Mouse (Mus musculus) kidney, embryonic 16.5 days (tissue): Measurements from ENCODE around the gene Fbxo42. TPM values are rescaled to one million over a fixed set of nuclear protein-coding genes. Genes with fewer than 3 reads are reported as not detected.

Experiments used
- ATAC-seq: fragments of 200-750 bp; cut with Nextera tagmentation; 2 replicates; pipeline ENCODE4 v1.8.0; 2017; ENCODE audit warnings: moderate TSS enrichment; ENCODE audit not compliant: low FRiP score, low TSS enrichment
- H3K27ac ChIP-seq: fragments of 300-500 bp; sonication (generic); 2 replicates; pipeline ENCODE4 v1.5.1; 2014; ENCODE audit warnings: low read length
- H3K27me3 ChIP-seq: fragments of 300-500 bp; sonication (generic); 2 replicates; pipeline ENCODE4 v1.6.1; 2014; ENCODE audit warnings: low read length, control low read depth, mixed read lengths; ENCODE audit not compliant: insufficient read depth
- H3K36me3 ChIP-seq: fragments of 300-500 bp; sonication (generic); 2 replicates; pipeline ENCODE4 v1.6.1; 2014; ENCODE audit warnings: low read length, control low read depth, mixed read lengths; ENCODE audit not compliant: insufficient read depth
- H3K4me1 ChIP-seq: fragments of 300-500 bp; sonication (generic); 2 replicates; pipeline ENCODE4 v1.6.1; 2014; ENCODE audit warnings: low read length, control low read depth, mixed read lengths; ENCODE audit not compliant: insufficient read depth
- H3K4me2 ChIP-seq: fragments of 300-500 bp; sonication (generic); replicated peaks from 2 replicates; pipeline ENCODE4 v1.6.1; 2014; ENCODE audit warnings: low read depth, low read length
- H3K4me3 ChIP-seq: fragments of 300-500 bp; sonication (generic); 2 replicates; pipeline ENCODE4 v1.5.1; 2014; ENCODE audit warnings: mild to moderate bottlenecking, low read length
- H3K9ac ChIP-seq: fragments of 300-500 bp; sonication (generic); replicated peaks from 2 replicates; pipeline ENCODE4 v1.6.1; 2014; ENCODE audit warnings: low read length
- H3K9me3 ChIP-seq: fragments of 300-500 bp; sonication (generic); 2 replicates; pipeline ENCODE4 v1.6.1; 2016; ENCODE audit warnings: low read length, control low read depth
- WGBS: fragments of 180-500 bp; shearing (Covaris S2); extraction: QIAGEN DNeasy Blood & Tissue Kit; methylation state at CpG from one replicate; pipeline ENCODE4 v1.1.7; 2014; 5-methylcytosine and 5-hydroxymethylcytosine counted together
- polyA plus RNA-seq: library from polyadenylated mRNA; unstranded; fragments of >200 nt; fragmentation: Nextera tagmentation; extraction: Ambion mirVana; gene quantifications from 2 replicates; pipeline ENCODE4 v1.2.1, GENCODE M21; 2015

The Fbxo42 gene
- polyA plus RNA-seq, 1 experiment from 2014 or later = 21.1 TPM

DNA sequence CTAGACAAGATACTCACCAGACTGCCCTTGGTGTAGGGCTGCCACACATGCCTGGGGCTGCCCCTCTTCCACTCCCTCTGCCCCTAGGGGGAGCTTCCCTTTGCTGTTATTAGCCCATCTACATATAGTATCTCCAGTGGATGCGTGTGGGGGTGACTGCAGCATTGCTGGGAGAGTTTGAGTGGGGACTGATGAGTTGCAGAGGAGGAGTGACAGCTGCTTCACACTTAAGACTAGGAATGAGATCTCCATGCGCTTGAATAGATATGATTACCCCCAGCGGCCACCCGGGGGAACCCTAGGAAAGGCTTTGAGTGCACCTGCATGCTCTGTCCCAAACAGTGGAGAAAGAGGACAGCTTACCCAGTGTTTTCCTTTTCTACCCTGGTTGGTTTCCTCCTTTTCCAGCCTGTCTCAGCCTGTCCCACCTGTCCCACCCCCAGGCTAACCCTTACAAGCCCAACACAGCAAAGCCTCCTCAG, 56.9 kb downstream of the Fbxo42 start:
- H3K4me1 ChIP-seq = no peaks in the 10 kb centered on the region
- ATAC-seq = peak; percentile 61; the same call in 1 of the 2 replicates
- H3K27me3 ChIP-seq = no peaks in the 10 kb centered on the region
- no peak overlapping the region for H3K9ac ChIP-seq
- no peak overlapping the region for H3K27ac ChIP-seq
- no peak overlapping the region for H3K4me2 ChIP-seq
- no peak overlapping the region for H3K4me3 ChIP-seq
- 68% methylated on average over 4 of the region's 4 CpGs for WGBS
- no peaks in the 10 kb centered on the region for H3K9me3 ChIP-seq
- peaks cover 21% of the 10 kb centered on the region for H3K36me3 ChIP-seq

DNA sequence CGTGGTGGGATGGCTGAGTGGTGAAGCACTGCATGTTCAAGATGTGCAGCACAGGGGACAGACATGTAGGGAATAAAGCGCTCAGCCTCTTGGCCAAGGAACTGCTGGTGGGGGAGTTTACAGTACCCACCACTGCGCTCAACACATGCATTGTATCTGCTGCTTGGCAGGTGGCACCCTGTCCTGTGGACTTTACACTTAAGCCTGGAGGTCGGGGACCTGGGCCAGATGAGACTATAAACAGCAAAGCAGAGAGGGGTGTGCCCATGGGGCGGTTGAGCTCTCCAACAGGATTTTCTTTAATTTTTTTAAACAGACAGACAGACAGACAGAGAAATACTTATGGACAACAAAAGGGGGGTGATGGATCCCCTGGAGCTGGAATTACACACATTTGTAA, 59.4 kb downstream of the Fbxo42 start:
- Histone ChIP-seq H3K36me3 (peaks cover 9% of the 10 kb centered on the region; the same call in 1 of the 2 replicates), H3K4me3 (no peak overlapping the region), H3K9ac (no peak overlapping the region), H3K4me2 (no peak overlapping the region), H3K9me3 (no peaks in the 10 kb centered on the region), H3K27me3 (no peaks in the 10 kb centered on the region), H3K27ac (no peak overlapping the region), H3K4me1 (0 out of 2 replicates have a peak, but pooled peaks cover 3% of the 10 kb centered on the region)
- ATAC-seq = no peak
- WGBS = 93% methylated on average over 5 of the region's 5 CpGs

GRCm38 (mm10) chr4:141210524-141211219, 63.0 kb downstream of the Fbxo42 start:
- peak overlapping the region; percentile 80 for H3K27ac ChIP-seq
- H3K4me2 ChIP-seq = peak overlapping the region; percentile 44
- peak overlapping the region; percentile 37 for H3K4me3 ChIP-seq
- WGBS = 71% methylated on average over 14 of the region's 14 CpGs
- 0 out of 2 replicates have a peak, but pooled peaks have one; percentile 18 for ATAC-seq
- H3K9ac ChIP-seq = peak overlapping the region; percentile 45
- no peaks in the 10 kb centered on the region for H3K9me3 ChIP-seq
- H3K4me1 ChIP-seq = peaks cover 7% of the 10 kb centered on the region; the same call in 1 of the 2 replicates
- 0 out of 2 replicates have a peak, but pooled peaks cover 3% of the 10 kb centered on the region for H3K36me3 ChIP-seq
- H3K27me3 ChIP-seq = no peaks in the 10 kb centered on the region

DNA sequence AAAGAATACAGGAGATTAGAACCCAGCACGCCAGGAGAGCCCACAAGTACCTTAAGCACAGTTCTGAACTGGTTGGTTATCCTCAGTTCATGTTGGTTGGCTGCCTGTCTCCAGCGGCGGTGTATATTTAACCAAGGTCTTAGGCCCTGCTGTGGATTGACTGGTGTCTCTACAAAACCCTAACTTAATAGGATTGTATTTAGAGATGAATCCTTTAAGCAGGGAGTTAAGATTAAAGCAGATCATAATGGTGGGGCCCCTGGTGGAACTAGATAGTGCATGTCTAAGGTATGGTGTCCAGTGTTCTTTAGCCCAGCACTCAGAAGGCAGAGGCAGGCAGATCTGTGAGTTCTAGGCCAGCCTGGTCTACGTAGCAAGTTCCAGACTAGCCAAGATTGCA, 63.9 kb downstream of the Fbxo42 start:
- H3K4me1 ChIP-seq = peaks cover 7% of the 10 kb centered on the region; the same call in 1 of the 2 replicates
- WGBS = 92% methylated on average over 4 of the region's 4 CpGs
- H3K4me2 ChIP-seq = no peak overlapping the region
- 0 out of 2 replicates have a peak, but pooled peaks cover 3% of the 10 kb centered on the region for H3K36me3 ChIP-seq
- no peaks in the 10 kb centered on the region for H3K27me3 ChIP-seq
- H3K27ac ChIP-seq = no peak overlapping the region
- ATAC-seq = no peak
- no peak overlapping the region for H3K4me3 ChIP-seq
- H3K9me3 ChIP-seq = no peaks in the 10 kb centered on the region
- no peak overlapping the region for H3K9ac ChIP-seq

DNA sequence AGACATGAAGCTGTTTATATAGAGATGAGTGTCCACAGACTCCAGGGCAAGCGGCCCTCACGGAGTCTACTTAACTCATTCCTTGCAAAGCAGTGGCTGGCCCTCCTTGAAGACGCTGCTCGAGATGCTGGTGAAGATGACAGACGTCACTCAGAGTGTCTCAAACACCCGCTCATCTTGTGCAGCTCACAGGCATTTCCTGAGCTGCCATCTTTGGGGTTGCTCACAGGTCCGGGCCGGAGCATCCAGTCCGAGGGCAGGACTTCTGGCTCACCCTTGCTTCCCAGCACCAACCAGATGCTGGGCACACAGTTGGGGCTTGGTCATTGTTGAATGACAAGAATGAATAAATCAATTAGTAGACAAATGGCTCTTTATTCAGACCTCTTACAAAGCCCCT, 65.2 kb downstream of the Fbxo42 start:
- Histone ChIP-seq H3K4me3 (no peak overlapping the region), H3K27ac (no peak overlapping the region), H3K4me1 (peaks cover 7% of the 10 kb centered on the region; the same call in 1 of the 2 replicates), H3K36me3 (no peaks in the 10 kb centered on the region), H3K4me2 (no peak overlapping the region), H3K9me3 (no peaks in the 10 kb centered on the region), H3K27me3 (no peaks in the 10 kb centered on the region), H3K9ac (no peak overlapping the region)
- no peak for ATAC-seq
- WGBS = 89% methylated on average over 9 of the region's 9 CpGs

- H3K36me3 ChIP-seq = no peaks in the 10 kb centered on the region
- 44% methylated on average over 2 of the region's 2 CpGs for WGBS
- H3K9me3 ChIP-seq = no peaks in the 10 kb centered on the region
- no peak for ATAC-seq
- peak overlapping the region; percentile 63 for H3K4me2 ChIP-seq
- H3K27me3 ChIP-seq = no peaks in the 10 kb centered on the region
- H3K27ac ChIP-seq = peak overlapping the region; percentile 11; the same call in 1 of the 2 replicates
- peaks cover 7% of the 10 kb centered on the region; the same call in 1 of the 2 replicates for H3K4me1 ChIP-seq
- H3K9ac ChIP-seq = no peak overlapping the region
- peak overlapping the region; percentile 51 for H3K4me3 ChIP-seq
Observed at GRCm38 (mm10) chr4:141213342-141213741, 65.6 kb downstream of the Fbxo42 start.

DNA sequence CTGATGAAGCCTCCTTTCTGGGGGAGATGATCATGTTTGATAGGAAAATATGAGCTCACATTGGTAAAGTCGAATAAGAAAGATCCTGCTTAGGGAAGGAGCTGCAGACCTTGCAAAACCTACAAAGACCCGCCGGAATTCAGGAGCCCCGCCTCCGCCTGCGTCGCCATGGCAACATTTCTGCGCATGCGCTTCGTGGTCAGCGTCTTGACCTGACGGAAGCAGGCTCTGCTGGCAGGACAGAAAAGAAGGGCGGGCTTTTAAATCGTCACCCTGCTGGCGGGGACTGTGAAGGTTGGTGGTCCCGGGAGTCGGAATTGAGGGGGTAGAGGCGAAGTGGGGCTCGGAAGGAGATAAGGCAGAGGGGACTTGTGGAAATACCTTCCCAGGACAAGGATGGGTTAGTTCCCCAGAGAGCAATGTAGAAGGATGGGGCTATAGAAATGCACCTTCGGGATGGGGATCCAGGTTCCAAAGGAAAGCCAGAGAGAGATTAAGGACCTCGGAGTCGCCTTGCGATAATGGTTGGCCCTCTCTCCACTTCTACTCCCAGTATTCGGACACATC, 66.1 kb downstream of the Fbxo42 start, which contains the start of gene Rsg1:
Gene Rsg1 (plus strand): TSS at position 187 of the 567 bp plus-strand sequence.
- H3K9me3 ChIP-seq = no peaks in the 10 kb centered on the region
- H3K4me2 ChIP-seq = peak within 1 kb of the TSS; percentile 63
- peak within 1 kb of the TSS; percentile 64 for H3K9ac ChIP-seq
- peak within 1 kb of the TSS; percentile 51 for H3K4me3 ChIP-seq
- ATAC-seq = peak; percentile 76
- H3K27me3 ChIP-seq = no peaks in the 10 kb centered on the region
- H3K36me3 ChIP-seq = no peaks in the 10 kb centered on the region
- H3K27ac ChIP-seq = peak within 1 kb of the TSS; percentile 11; the same call in 1 of the 2 replicates
- WGBS = under 1% methylated on average over 24 of the region's 24 CpGs
- peaks cover 7% of the 10 kb centered on the region; the same call in 1 of the 2 replicates for H3K4me1 ChIP-seq

DNA sequence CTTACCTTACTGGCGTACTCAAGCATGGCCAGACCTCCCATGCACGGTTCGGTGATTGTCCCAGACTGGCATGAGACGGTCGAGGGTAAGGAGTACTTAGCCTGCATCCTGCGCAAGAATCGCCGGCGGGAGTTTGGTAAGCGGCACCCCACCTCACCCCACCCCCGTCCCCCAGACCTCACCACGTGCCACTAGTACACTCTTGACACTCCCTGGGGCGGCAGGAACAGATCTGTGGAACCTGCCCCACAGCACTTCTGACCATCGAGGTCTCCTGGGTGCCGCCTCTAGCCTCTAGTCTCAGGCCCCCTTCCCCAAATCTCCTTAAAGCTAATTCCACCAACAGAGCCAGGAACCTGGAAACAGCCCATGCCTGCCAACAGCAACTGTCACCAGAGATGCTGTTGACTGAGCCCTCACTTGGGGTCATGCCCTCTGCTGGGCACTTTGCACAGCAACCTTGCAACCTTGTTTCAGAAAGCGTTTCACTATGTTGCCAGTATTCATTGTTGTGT, 66.7 kb downstream of the Fbxo42 start:
- H3K4me2 ChIP-seq = peak overlapping the region; percentile 63
- H3K27me3 ChIP-seq = no peaks in the 10 kb centered on the region
- H3K4me3 ChIP-seq = peak overlapping the region; percentile 51
- peak; percentile 55 for ATAC-seq
- peaks cover 7% of the 10 kb centered on the region; the same call in 1 of the 2 replicates for H3K4me1 ChIP-seq
- WGBS = 2% methylated on average over 16 of the region's 16 CpGs
- no peak overlapping the region for H3K27ac ChIP-seq
- no peaks in the 10 kb centered on the region for H3K9me3 ChIP-seq
- H3K36me3 ChIP-seq = no peaks in the 10 kb centered on the region
- H3K9ac ChIP-seq = peak overlapping the region; percentile 64

GRCm38 (mm10) chr4:141219583-141220213, 72.0 kb downstream of the Fbxo42 start:
- 93% methylated on average over 20 of the region's 20 CpGs for WGBS
- Histone ChIP-seq H3K9me3 (no peaks in the 10 kb centered on the region), H3K36me3 (peaks cover 7% of the 10 kb centered on the region; the same call in 1 of the 2 replicates), H3K27me3 (no peaks in the 10 kb centered on the region), H3K4me2 (no peak overlapping the region), H3K27ac (no peak overlapping the region), H3K4me3 (no peak overlapping the region), H3K4me1 (peaks cover 3% of the 10 kb centered on the region; the same call in 1 of the 2 replicates), H3K9ac (no peak overlapping the region)
- ATAC-seq = no peak
